Mouse (Mus musculus): Measurements from ENCODE around the gene Mapkapk2.

GRCm38 (mm10) chr1:131119026-131119425 is 21.4 kb upstream of the Mapkapk2 start:
- TF ChIP-seq EP300 (IDR thresholded peaks at IDR 0.05; ENCODE audit: insufficient read depth, low read depth, low read length) = no peak
- TF ChIP-seq CTCF (IDR thresholded peaks at IDR 0.05) = peak; percentile 65
- TF ChIP-seq POLR2A (IDR thresholded peaks at IDR 0.05; ENCODE audit: insufficient read depth, low read depth, low read length) = no peak
